Mouse (Mus musculus) hindbrain, embryonic 13.5 days (tissue): ENCODE data around the gene Ube2m. TPM values are rescaled to one million over a fixed set of nuclear protein-coding genes. Genes with fewer than 3 reads are reported as not detected.

ENCODE experiments used
- ATAC-seq: fragments of 200-750 bp; cut with Nextera tagmentation; 2 replicates; pipeline ENCODE4 v1.8.0; 2017; ENCODE audit warnings: moderate TSS enrichment; ENCODE audit not compliant: low FRiP score
- H3K27ac ChIP-seq: fragments of 300-500 bp; sonication (generic); 2 replicates; pipeline ENCODE4 v1.5.1; 2015; ENCODE audit warnings: inconsistent platforms, mild to moderate bottlenecking, moderate library complexity
- H3K27me3 ChIP-seq: fragments of 300-500 bp; sonication (generic); 2 replicates; pipeline ENCODE4 v1.6.1; 2015; ENCODE audit warnings: mild to moderate bottlenecking, inconsistent platforms
- H3K36me3 ChIP-seq: fragments of 300-500 bp; sonication (generic); 2 replicates; pipeline ENCODE4 v1.6.1; 2015; ENCODE audit warnings: mild to moderate bottlenecking, inconsistent platforms
- H3K4me1 ChIP-seq: fragments of 300-500 bp; sonication (generic); replicated peaks from 2 replicates; pipeline ENCODE4 v1.6.1; 2015; ENCODE audit warnings: inconsistent platforms
- H3K4me2 ChIP-seq: fragments of 300-500 bp; sonication (generic); 2 replicates; pipeline ENCODE4 v1.6.1; 2015; ENCODE audit warnings: inconsistent platforms, mild to moderate bottlenecking, moderate library complexity
- H3K4me3 ChIP-seq: fragments of 300-500 bp; sonication (generic); 2 replicates; pipeline ENCODE4 v1.5.1; 2015; ENCODE audit warnings: mild to moderate bottlenecking, inconsistent platforms
- H3K9ac ChIP-seq: fragments of 300-500 bp; sonication (generic); 2 replicates; pipeline ENCODE4 v1.6.1; 2015; ENCODE audit warnings: mild to moderate bottlenecking, inconsistent platforms
- H3K9me3 ChIP-seq: fragments of 300-500 bp; sonication (generic); 2 replicates; pipeline ENCODE4 v1.6.1; 2016; ENCODE audit warnings: inconsistent platforms
- WGBS: fragments of 180-500 bp; shearing (Covaris S2); methylation state at CpG from one replicate; pipeline ENCODE4 v1.1.7; 2015; 5-methylcytosine and 5-hydroxymethylcytosine counted together
- polyA plus RNA-seq: library from polyadenylated mRNA; unstranded; fragments of >200 nt; fragmentation: Nextera tagmentation; extraction: Ambion mirVana; gene quantifications from 2 replicates; pipeline ENCODE4 v1.2.1, GENCODE M21; 2015

Gene Ube2m
- polyA plus RNA-seq, 1 experiment from 2014 or later = 95.9 TPM

DNA sequence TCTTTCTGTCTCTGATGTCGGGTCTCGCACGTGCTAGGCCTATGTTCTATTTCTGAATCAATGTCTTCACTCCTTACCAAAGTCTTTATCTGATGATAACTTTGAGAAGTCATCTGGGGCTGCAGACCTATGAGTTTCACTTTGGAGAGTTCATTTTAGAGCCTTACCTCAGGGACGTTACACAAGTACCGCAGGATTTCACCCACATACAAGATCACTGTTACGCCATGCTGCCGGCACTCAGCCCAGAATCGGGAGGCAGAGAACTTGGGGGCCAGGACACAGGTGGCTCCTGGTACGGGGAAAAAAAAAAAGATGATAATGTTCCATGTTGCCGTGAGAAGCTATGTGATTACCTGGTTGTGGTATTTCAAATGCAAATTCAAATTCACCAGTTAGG, 44.9 kb downstream of the Ube2m start:
- H3K4me3 ChIP-seq = no peak overlapping the region
- no peaks in the 10 kb centered on the region for H3K4me1 ChIP-seq
- 90% methylated on average over 10 of the region's 10 CpGs for WGBS
- no peaks in the 10 kb centered on the region for H3K9me3 ChIP-seq
- ATAC-seq = no peak
- H3K27me3 ChIP-seq = 0 out of 2 replicates have a peak, but pooled peaks cover 4% of the 10 kb centered on the region
- no peak overlapping the region for H3K27ac ChIP-seq
- no peak overlapping the region for H3K4me2 ChIP-seq
- H3K36me3 ChIP-seq = no peaks in the 10 kb centered on the region
- no peak overlapping the region for H3K9ac ChIP-seq

DNA sequence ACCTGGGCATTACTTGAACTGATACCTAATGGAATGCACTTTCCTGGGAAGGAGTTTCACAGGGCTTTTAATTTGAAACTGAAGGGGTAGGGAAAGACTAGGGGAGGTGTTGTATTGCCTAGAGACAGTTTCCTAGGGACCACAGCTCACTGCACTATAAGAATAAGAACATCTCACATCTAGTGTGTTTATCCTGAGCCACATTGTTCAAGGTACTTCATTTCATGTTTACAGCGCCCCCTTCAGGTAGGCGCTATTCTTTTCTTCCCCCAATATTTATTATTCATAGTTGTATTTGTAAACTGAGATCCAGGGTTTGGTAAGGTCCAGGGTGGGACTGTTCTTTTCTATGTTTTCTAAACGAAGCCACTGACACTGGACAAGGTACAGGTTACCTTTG, 45.9 kb downstream of the Ube2m start:
- H3K9ac ChIP-seq = no peak overlapping the region
- 11% methylated on average over 3 of the region's 3 CpGs for whole genome bisulfite sequencing
- H3K4me2 ChIP-seq = no peak overlapping the region
- ATAC-seq = no peak
- H3K36me3 ChIP-seq = no peaks in the 10 kb centered on the region
- H3K4me1 ChIP-seq = no peaks in the 10 kb centered on the region
- H3K9me3 ChIP-seq = no peaks in the 10 kb centered on the region
- H3K27ac ChIP-seq = no peak overlapping the region
- no peak overlapping the region for H3K4me3 ChIP-seq
- H3K27me3 ChIP-seq = 0 out of 2 replicates have a peak, but pooled peaks cover 4% of the 10 kb centered on the region

DNA sequence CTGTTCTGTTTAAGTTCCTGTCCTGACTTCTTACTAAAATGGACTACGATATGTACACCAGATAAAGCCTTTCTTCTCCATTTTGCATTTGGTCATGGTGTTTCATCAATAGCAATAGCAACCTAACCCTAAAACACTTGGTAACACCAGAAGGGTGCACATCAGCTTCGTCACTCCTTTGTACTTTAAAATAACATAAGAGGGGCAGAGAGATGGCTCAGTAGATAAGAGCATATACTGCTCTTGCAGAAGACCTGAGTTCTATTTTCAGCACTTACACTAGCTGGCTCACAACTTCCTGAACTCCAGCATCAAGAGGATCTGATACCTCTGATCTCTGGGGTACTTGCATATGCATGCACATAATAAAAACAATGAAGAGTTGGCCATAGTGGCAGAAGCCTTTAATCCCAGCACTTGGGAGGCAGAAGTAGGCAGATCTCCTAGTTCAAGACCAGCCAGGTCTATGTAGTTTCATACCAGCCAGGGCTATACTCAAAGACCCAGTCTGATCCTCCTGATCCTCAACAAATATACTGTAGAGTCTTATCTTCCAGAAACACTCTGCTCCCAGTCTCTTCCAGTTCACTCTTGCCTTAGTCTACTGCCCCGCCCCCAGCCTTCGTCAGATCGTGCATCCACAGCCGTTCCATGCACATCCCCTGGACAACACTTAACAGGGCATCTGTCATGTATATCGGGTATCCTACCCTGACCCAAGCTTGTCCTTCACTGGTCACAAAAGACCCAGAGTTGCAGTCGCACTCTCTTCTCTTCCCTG, 50.5 kb downstream of the Ube2m start:
- Histone ChIP-seq H3K4me1 (no peaks in the 10 kb centered on the region), H3K9ac (no peak overlapping the region), H3K9me3 (no peaks in the 10 kb centered on the region), H3K4me3 (no peak overlapping the region), H3K4me2 (no peak overlapping the region), H3K36me3 (peaks cover 7% of the 10 kb centered on the region), H3K27ac (no peak overlapping the region), H3K27me3 (0 out of 2 replicates have a peak, but pooled peaks cover 4% of the 10 kb centered on the region)
- ATAC-seq = no peak
- WGBS = 83% methylated on average over 8 of the region's 8 CpGs

DNA sequence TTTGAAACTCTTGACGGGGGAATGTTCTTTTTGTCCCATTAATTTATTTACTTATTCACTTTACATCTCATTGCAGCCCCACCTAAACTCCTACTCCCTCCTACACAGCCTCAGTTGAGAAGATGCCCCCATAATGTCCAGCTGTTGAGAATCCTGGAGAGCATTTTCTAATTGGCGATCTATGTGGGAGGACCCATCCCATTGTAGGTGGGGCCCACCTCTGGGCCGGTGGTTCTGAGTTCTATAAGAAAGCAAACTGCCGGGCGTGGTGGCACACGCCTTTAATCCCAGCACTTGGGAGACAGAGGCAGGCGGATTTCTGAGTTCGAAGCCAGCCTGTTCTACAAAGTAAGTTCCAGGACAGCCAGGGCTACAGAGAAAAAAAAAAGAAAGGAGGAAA, 51.2 kb downstream of the Ube2m start:
- no peak overlapping the region for H3K4me2 ChIP-seq
- no peaks in the 10 kb centered on the region for H3K4me1 ChIP-seq
- peaks cover 14% of the 10 kb centered on the region for H3K36me3 ChIP-seq
- no peaks in the 10 kb centered on the region for H3K9me3 ChIP-seq
- 0 out of 2 replicates have a peak, but pooled peaks cover 4% of the 10 kb centered on the region for H3K27me3 ChIP-seq
- ATAC-seq = no peak
- 86% methylated on average over 8 of the region's 8 CpGs for WGBS
- H3K27ac ChIP-seq = no peak overlapping the region
- H3K9ac ChIP-seq = no peak overlapping the region
- no peak overlapping the region for H3K4me3 ChIP-seq

DNA sequence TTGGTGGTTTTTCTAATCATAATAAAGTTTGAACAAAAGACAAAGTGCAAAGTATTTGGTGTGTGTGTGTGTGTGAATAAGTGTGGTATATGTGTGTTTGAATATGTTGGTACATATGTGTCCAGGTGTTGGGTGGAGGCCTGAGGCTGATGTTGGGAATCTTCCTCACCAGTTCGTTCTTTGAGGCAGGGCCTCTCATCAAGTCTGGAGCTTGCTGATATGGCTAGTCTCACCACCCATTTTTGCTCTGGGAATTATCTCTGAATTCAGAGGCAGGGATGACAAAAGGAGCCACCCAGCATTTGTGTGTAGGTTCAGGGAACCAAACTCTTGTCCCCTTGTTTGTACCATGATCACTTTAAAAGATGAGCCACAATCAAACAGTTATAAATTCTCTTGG, 52.4 kb downstream of the Ube2m start:
- ATAC-seq = no peak
- Histone ChIP-seq H3K4me1 (no peaks in the 10 kb centered on the region), H3K4me3 (no peak overlapping the region), H3K27me3 (no peaks in the 10 kb centered on the region), H3K4me2 (no peak overlapping the region), H3K36me3 (peaks cover 19% of the 10 kb centered on the region), H3K9me3 (no peaks in the 10 kb centered on the region), H3K27ac (no peak overlapping the region), H3K9ac (no peak overlapping the region)
- 84% methylated on average over 1 of the region's 1 CpGs for WGBS

Other genes with a start within 250 kb of the Ube2m start
- 20.1 and 22.9 TPM in 2 replicates for gene Zscan18, start 234.6 kb downstream of the Ube2m start, polyA plus RNA-seq
- 30.6 and 31.3 TPM in 2 replicates for gene Zfp329, start 219.4 kb downstream of the Ube2m start, polyA plus RNA-seq
- gene Zfp110, start 203.5 kb downstream of the Ube2m start, polyA plus RNA-seq = 28.9 and 33.3 TPM in 2 replicates
- 7.0 and 7.3 TPM in 2 replicates for gene Zfp128, start 157.1 kb downstream of the Ube2m start, polyA plus RNA-seq
- gene Zscan22, start 140.5 kb downstream of the Ube2m start, polyA plus RNA-seq = 10.6 and 10.9 TPM in 2 replicates
- gene Rps5, start 116.0 kb downstream of the Ube2m start, polyA plus RNA-seq = 661 and 665 TPM in 2 replicates
- 0.70 TPM in 2 replicates for gene Rnf225, start 110.9 kb downstream of the Ube2m start, polyA plus RNA-seq
- 13.6 and 13.7 TPM in 2 replicates for gene Zfp324, start 72.4 kb downstream of the Ube2m start, polyA plus RNA-seq
- gene Zfp446, start 60.4 kb downstream of the Ube2m start, polyA plus RNA-seq = 12.4 and 13.2 TPM in 2 replicates
- 0.19 and 0.44 TPM in 2 replicates for gene Slc27a5, start 40.1 kb downstream of the Ube2m start, polyA plus RNA-seq
- gene Trim28, start 39.2 kb downstream of the Ube2m start, polyA plus RNA-seq = 216 and 239 TPM in 2 replicates
- gene Zbtb45, start 28.2 kb downstream of the Ube2m start, polyA plus RNA-seq = 37.0 and 37.4 TPM in 2 replicates
- gene Chmp2a, start 3.5 kb downstream of the Ube2m start, polyA plus RNA-seq = 181 and 184 TPM in 2 replicates
- 6.0 and 6.7 TPM in 2 replicates for gene Mzf1, start 16.5 kb upstream of the Ube2m start, polyA plus RNA-seq
- gene Vmn1r85, start 56.9 kb upstream of the Ube2m start, polyA plus RNA-seq = 0.03 and 0.04 TPM in 2 replicates
- gene Vmn1r86, start 81.6 kb upstream of the Ube2m start, polyA plus RNA-seq = not detected in 2 replicates
- gene Vmn1r87, start 101.9 kb upstream of the Ube2m start, polyA plus RNA-seq = not detected in 2 replicates
- not detected in 2 replicates for gene Vmn1r88, start 121.3 kb upstream of the Ube2m start, polyA plus RNA-seq
- not detected in 2 replicates for gene Vmn1r89, start 174.7 kb upstream of the Ube2m start, polyA plus RNA-seq
- 41.1 and 46.2 TPM in 2 replicates for gene Lig1, start 239.0 kb upstream of the Ube2m start, polyA plus RNA-seq
- 14.6 and 15.9 TPM in 2 replicates for gene Zswim9, start 240.4 kb upstream of the Ube2m start, polyA plus RNA-seq